Mouse (Mus musculus) bone marrow macrophage, adult 2 months (primary cell): ENCODE measurements at regions not wholly inside any gene's neighbourhood (a gene's known extent, or its start where the extent isn't known, plus 50 kb on each side); places are given as distances from the start of the nearest gene placed in this dataset.

Source experiments
- H3K27ac ChIP-seq: 2 replicates; pipeline ENCODE4 v1.5.1; 2012; ENCODE audit warnings: low read depth, low read length; ENCODE audit not compliant: insufficient read depth
- H3K4me1 ChIP-seq: 2 replicates; pipeline ENCODE4 v1.6.1; 2012; ENCODE audit warnings: low read length; ENCODE audit not compliant: control insufficient read depth, insufficient read depth
- H3K4me3 ChIP-seq: 2 replicates; pipeline ENCODE4 v1.5.1; 2012; ENCODE audit warnings: mild to moderate bottlenecking, low read length, moderate library complexity; ENCODE audit not compliant: insufficient read depth
- CTCF ChIP-seq: IDR thresholded peaks from 2 replicates; pipeline ENCODE4 v1.5.1; 2012; ENCODE audit warnings: low read depth, mild to moderate bottlenecking, low read length, moderate library complexity
- POLR2A ChIP-seq: IDR thresholded peaks from 2 replicates; pipeline ENCODE4 v1.6.1; 2012; ENCODE audit warnings: mild to moderate bottlenecking, low read depth, low read length, borderline replicate concordance

DNA sequence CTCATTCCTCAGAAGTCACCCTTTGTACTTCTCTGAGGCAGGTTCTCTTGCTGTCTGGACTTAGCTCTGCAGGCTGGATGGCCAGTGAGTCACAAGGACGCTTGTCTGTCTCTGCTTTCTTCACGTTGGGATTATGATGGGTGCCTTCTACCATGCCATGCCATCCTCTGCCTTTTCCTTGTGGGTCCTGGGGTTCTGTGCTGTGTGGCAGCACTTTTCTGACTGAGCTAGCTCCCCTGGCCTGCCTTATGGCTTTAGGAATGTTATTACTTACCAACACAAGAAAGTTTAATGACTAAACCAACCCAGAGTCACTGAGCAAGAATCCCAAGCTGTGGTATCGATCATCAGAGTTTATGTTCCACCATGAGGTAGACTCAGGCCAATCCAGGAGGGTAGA, 280.7 kb downstream of the Gm49356 start:
- no peak for TF ChIP-seq POLR2A
- no peak for TF ChIP-seq CTCF
- Histone ChIP-seq H3K4me3 (no peak overlapping the region), H3K27ac (no peak overlapping the region), H3K4me1 (no peaks in the 10 kb centered on the region)

DNA sequence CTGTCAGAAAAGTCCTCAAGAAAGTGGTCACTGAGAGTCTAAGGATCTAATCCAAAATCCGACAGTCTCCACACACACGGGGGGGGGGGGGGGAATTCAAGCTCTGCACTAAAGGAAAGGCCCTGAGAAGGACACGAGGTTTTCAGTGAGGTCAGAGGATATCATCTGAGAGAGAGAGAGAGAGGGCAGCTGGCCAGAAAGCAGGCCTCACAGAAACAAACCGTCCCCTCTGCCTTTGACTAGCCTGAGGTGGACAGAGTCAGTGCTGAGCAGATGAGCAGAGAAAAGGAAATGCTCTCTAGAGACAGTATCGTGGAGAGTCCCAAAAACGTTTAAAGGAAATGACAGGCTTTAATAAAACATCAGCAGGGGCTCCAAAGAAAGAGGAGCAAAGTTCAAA, 282.0 kb downstream of the Gm49356 start:
- TF ChIP-seq POLR2A, result no peak
- TF ChIP-seq CTCF, result no peak
- Histone ChIP-seq H3K4me1 (no peaks in the 10 kb centered on the region), H3K4me3 (no peak overlapping the region), H3K27ac (no peak overlapping the region)

DNA sequence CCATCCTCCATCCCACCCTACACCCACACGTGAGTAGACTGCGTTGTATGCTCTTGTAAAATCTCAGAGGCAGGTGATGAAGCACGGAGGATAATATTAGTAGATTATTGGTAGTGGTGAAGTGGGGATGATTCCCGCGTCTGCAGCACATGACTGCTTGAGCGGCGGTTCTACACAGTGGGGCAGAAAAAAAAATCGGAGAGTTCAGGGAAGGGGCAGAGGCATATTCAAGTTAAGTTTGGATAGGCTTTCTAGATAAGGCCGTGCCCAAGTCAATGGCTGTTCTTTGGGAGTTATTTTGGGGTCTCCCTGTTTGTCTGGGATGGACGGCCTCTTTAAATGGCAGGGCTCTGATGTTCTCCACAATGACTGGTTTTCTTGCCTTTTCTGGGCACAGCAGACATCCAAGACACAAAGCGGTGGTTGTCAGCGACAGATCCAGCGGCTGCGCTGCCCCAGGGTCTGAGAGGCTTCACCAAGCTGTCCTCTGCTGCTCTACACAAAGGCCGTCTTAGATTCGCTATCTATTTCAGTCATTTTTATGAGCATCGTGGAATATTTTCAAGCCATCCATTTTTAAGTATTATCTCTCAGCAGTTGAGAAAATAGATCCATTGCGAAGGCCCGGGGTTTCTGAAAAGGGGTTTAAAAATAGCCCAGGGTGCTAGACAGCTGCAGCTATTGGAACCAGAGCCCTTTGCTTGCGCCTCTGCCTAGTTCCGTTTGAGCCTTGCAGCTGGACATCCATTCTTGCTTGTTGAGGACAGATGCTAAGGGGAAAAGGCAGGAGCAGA, 284.6 kb downstream of the Gm49356 start:
- no peaks in the 10 kb centered on the region for H3K4me1 ChIP-seq
- H3K27ac ChIP-seq, result no peak overlapping the region
- TF ChIP-seq CTCF, result no peak
- TF ChIP-seq POLR2A, result no peak

DNA sequence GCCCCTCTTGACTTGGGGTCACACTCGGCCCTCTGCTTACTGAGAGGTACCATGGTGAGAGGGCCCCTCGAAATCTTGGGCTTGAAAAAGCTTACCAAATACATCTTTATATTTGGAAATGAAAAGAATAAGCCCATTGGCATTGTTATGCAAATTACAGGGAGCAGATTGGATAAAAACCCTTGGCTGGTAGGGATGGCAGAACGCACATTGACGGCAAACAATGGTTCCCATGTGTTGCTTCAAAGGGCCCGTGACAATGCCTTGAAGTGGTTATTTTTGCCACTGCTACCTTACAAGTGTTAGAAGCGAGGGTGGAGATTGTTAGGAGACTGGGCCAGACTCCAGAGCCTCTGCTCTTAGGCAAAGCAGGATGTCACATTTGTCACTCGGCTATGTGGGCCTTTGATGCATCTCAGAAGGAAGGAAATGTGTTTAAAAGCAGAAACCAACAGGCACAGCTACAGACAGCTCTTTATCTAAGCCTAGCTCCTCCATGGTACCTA, 285.2 kb downstream of the Gm49356 start:
- TF ChIP-seq CTCF (no peak), POLR2A (no peak)
- no peak overlapping the region for H3K27ac ChIP-seq
- no peak overlapping the region for H3K4me3 ChIP-seq
- no peaks in the 10 kb centered on the region for H3K4me1 ChIP-seq

More for the DNA sequence above, 284.6 kb downstream of the Gm49356 start:
- H3K4me3 ChIP-seq, result no peak overlapping the region

DNA sequence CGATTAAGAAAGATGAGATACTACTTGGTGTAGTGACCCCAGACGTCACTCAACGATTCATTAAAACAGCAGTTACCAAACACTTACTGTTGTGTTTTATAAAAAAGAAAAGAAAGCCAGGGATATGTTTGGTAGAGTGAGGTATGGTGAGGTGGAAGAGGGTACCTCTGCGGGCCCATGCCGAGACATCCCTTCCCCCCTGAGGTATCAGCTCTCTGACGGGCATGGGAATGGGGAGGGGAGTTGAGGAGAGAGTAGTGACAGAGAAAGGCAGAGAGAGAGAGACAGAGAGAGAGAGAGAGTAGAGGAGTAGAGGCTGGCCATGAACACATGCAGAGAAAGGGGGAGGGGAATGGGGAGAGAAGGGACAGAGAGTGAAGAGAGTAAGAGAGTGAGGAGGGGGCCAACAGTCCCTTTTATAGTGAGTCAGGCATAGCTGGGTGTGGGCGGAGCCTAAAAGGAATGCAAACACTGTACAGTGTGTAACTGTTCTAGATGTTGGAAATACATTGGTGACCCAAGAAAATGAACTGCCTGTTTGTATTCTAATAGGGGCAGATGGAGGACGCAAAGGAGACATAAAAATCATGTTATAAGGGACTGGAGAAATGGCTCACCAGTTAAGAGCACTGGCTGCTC, 285.9 kb downstream of the Gm49356 start:
- Histone ChIP-seq H3K4me3 (no peak overlapping the region), H3K4me1 (no peaks in the 10 kb centered on the region), H3K27ac (no peak overlapping the region)
- no peak for TF ChIP-seq CTCF
- no peak for TF ChIP-seq POLR2A

DNA sequence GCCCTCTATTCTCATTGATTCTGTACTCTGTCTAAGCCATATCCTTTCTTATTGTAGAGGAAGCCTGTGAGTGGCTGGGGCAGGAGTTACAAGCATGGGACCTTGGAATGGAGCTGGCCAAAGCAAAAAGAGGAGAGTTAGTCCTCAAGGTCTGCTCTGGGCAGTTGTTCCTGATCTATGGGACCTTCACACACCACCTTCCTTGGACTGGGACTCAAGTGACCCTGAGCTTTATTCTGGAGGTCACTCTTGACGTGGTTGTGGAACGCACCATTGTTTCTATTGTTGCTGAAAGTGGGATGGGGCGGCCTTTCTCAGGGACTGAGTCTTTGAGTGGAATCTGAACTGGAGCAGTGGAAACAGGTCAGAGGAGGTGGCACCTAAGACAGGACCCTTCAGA, 291.0 kb downstream of the Gm49356 start:
- TF ChIP-seq CTCF (no peak), POLR2A (no peak)
- no peak overlapping the region for H3K27ac ChIP-seq
- no peak overlapping the region for H3K4me3 ChIP-seq
- H3K4me1 ChIP-seq, result no peaks in the 10 kb centered on the region

DNA sequence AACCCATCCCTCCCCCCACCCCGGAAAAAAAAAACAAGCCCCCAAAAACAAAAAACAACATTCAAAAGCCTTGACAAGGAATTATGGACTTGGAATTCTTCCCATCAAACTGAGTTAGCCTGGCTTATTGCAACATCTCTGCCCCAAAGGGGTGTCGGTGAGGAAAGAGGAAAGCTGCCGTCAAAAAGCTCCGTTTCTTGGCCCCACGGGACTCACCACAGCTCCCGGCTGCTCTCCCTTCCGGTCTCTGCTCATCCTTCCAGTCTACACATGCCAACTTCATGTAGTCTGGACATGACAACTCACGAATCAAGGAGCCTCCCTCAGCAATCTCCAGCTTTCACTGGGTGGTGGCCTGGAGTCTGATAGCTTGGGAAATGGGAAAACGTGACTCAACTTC, 295.4 kb downstream of the Gm49356 start:
- Histone ChIP-seq H3K27ac (no peak overlapping the region), H3K4me1 (no peaks in the 10 kb centered on the region), H3K4me3 (no peak overlapping the region)
- TF ChIP-seq POLR2A, result no peak
- no peak for TF ChIP-seq CTCF

DNA sequence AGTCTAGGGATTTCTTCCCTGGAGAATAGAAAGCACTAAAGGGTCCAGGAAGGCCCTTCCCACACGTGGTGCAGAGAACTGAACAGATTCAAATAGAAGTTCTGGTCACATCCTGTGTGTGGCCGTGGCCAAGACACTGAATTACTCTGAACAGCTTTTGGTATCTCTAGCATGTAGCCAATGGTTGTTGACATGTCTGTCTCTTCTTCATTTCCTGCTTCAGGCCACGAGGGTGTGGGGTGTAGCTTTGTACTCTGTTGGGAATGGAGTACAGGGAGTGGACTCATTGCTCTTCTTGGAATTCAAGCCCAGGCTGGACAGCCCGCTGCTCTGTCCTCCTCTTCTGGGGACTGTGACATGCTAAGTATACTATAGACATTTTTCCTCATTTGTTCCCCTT, 298.5 kb downstream of the Gm49356 start:
- Histone ChIP-seq H3K27ac (no peak overlapping the region), H3K4me1 (no peaks in the 10 kb centered on the region), H3K4me3 (no peak overlapping the region)
- no peak for TF ChIP-seq CTCF
- no peak for TF ChIP-seq POLR2A

DNA sequence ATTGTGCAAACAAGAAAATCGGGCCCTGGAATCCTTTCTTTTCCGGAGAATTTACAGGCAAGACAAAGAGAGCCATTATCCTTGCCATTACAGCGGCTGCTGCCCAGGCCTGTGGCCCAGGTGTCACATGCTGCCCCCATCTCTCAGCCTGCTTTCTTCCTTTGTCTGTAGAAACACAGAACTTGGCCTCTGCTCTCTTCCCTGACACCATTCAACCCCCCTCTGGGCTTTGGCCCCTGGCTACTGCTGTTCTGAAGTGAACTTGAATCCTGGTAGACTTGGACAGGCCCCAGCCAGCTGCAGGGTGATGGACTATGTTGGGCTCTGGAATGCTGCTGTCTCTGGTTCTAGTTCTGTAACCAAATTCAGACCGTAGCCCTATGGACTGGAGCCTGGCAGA, 299.3 kb downstream of the Gm49356 start:
- no peak overlapping the region for H3K4me3 ChIP-seq
- H3K4me1 ChIP-seq, result no peaks in the 10 kb centered on the region
- no peak overlapping the region for H3K27ac ChIP-seq
- TF ChIP-seq POLR2A, result no peak
- no peak for TF ChIP-seq CTCF

DNA sequence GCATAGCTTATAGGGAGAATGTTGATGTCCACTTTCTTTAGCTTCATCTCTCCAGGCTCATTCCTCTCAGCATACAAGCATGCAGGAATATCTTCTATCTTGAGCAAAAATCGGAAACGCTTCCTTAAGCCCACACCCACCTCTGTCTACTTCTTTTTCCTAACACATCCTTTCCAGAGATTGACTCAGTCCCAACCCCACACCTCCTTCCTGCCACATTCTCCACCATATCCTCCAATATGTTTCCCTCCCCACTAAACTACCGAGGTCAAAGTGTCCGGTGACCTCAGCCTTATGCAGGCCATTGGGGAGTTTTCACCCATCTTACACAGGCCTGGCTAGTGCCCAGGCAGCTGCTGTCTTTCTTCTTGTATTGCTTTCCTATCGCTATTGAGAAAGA, 301.4 kb downstream of the Gm49356 start:
- Histone ChIP-seq H3K27ac (no peak overlapping the region), H3K4me3 (no peak overlapping the region)
- TF ChIP-seq POLR2A, result no peak
- TF ChIP-seq CTCF, result no peak

More for the DNA sequence above, 301.4 kb downstream of the Gm49356 start:
- no peaks in the 10 kb centered on the region for H3K4me1 ChIP-seq
